Mouse (Mus musculus) left cerebral cortex, adult 18-20 months (tissue): Measurements from ENCODE around the gene Prrxl1. TPM values are rescaled to one million over a fixed set of nuclear protein-coding genes. Genes with fewer than 3 reads are reported as not detected.
A peak's percentile ranks its signal among the peaks of the same experiment; 100 is the strongest.

ENCODE experiments used
- DNase-seq, 2 experiments: peaks; one replicate each; pipeline ENCODE4 v3.0.0; 2021 to 2022; ENCODE audit warnings: low spot score in 2 of 2, mixed read lengths in 1 of 2
- long read RNA-seq, 2 experiments: library from polyadenylated mRNA; stranded (forward); transcript quantifications; one replicate each; pipeline ENCODE4 v2.0.0; 2021
- total RNA-seq, 2 experiments: library from RNA; stranded (reverse); gene quantifications; 2 replicates each; pipeline ENCODE4 v1.2.3; 2021

Prrxl1 gene
- total RNA-seq: under 1 TPM; 0.21 to 0.35 TPM
- long read RNA-seq, experiment 1, partial matches to known transcripts: 0 of 1 reads
- long read RNA-seq, experiment 1, other reads (novel, unspliced or antisense): 0 of 1 reads
- long read RNA-seq, experiment 2: 0 reads

DNA sequence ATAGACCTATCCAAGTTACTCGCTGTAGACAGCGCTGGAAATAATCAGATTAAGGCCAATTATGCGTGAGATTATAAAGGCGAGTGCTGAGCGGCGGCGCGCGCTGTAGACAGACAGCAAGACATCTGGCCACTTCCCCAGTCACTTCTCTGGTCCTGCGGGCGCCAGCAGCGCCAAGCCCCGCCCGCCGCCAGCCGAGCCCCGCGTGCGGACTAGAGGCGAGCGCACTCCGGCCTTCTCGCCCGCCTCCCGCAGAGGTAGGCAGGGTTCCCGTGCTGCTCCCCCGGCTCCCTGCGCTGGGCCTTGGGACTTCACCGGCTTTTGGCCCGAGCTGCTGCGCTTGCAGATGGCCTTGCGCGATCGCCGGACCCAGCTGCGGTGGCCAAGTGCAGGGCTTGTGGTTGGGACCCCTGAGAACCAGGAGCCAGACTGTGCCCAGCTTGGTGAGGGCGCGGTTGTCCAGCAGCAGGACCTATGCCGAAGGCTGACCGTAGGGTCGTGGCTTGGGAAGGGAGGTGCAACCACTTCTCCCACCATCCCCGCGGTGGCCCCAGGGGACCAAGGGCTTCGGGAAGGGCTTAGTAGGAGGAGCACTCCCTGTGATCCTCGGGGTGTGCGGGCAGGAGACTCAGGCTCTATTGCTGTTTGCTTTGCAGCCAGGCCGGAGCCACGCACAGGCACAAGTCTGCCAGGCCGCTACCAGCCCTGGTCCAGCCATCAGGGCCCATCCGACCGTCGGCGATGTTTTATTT is at the start of gene Prrxl1:
Gene Prrxl1 (plus strand): TSS at position 118 of the 752 bp plus-strand sequence.
- no peak for DNase-seq

DNA sequence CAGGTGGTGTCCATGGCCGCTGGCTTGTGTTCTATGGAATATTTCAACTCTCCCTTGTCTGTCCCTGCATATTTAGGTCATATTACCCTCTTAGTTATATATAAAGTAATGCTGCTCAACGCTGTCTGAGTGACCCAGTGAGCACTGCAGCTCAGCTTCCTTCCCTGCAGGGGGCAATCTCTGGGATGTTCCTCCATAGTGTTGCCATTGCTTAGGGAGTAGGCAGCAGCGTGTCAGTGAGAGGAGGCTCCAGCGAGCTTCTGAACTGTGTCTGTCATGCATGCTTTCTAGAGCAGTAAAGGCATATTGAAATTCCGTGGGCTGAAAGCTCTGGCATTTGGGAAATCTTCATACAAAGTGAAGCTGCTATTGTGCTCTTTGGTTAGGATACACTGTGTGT is 47.4 kb upstream of the Prrxl1 start:
- DNase-seq: no peak

DNA sequence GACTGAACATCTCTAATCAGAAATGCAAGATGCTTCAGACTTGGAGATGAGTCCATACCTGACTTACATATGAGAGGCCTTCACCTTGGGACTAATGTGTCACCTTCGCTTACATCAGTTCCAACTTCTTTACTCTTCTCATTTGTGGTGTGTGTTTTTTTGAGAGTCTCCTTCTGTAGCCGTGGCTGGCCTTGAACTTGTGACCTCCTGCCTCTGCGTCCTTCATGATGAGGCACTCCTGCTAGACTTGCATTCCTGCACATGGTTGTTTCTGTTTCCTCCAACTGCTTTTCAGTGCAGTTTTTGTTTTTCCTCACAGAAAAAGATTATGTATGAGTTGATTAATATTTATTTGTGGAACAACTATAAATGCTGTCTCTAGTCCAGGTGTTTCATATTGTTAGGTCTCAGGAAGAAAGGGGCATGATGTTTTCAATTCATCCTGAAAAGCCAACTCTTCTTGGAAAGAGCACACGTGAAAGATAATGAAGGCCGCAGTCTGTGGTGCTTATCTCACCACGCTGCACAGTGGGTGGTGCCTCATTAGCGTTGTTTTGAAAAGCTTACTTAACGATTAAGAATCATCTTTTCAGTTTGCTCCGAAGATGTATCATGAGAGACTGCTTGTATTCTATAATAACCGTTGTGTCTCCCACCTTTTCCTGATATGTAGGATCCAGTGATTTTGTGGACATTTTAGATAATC is 45.9 kb upstream of the Prrxl1 start:
- DNase-seq: no peak

DNA sequence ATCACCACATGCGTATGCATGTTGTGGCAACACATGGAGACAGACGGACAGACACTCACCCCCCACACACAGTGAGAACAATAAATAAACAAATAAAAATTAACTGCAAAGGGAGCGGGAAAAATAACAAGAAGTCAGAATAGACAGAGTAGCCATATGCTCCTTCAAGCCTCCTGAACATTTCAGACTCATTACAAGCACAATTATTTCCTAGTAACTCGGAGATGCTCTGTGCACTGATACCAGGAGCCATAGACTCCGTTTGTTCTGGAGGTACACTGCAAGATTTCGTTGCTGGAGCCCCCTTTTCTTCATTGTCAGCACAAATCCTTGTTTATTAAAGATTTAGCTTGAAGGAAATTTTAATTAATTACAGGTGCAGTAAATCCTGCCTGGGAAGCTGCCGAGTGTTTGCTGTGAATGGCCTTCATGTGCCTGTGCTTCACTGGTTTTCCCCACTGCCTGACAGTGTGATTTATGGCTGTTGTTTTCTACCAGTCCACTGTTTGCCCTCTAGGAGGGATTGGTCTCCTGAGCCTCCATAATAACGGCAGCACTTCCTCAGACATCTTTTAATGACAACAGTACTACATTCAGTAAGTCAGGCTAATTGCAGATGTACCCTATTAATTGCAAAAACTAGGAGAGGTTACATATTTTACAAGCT is 44.2 kb upstream of the Prrxl1 start:
- no peak for DNase-seq

DNA sequence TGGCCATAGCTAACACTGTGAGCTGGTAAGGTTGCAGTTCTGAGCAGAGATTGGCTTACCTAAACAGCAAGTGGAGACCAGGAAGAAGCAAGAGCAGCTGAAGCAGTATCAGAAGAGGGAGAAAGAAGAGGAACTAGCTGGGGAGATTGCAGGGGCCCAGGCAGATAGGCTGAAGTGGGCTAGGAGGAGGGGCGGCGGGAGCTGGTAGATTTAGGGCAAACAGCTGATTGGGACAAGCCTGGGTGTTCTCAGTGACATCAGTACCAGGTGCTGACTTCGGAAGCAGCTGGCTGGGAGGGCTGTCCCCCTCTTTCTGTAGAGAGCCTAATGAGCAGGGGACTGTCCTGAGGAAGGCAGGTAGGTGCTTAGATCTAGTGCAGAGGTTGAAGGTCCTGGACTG is 37.8 kb upstream of the Prrxl1 start:
- no peak for DNase-seq

DNA sequence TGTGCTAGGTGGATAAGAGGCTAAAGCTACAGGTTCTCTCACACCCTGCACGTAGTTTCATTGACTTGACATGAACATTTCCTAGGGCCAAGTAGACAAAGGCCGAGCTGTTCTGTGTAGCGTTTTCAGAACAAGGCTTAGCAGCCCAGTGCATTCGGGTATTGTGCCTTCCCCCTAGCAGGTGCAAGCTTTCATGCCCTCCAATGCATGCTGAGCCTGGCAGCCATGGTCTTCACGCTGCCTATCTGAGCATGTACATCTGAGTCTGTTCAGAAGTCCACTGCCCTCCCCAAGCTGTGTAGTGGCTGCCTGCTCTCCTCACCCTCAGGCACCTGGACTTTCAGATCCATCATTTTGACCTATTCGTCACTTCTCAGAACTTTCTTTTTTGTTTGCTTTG is 35.5 kb upstream of the Prrxl1 start:
- DNase-seq: no peak

DNA sequence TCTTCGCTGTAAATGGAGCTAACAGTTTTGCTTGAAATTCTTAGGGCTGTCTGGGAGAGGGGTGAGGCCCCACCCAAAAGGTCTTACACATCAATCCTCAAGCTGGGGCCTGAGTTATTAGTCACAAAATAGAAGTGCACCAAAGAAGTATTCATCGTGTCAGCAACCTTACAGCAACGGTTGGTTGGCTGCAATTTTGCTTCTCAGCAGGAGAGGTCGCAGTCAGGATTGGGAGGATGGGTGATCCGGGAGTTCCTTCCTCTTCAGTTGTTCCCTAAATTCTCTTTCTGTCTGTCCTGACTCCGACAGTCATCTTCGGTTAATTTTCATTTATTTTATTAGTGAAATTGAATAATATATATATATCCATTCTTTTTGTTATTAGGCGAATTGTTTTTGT is 26.7 kb upstream of the Prrxl1 start:
- no peak for DNase-seq

DNA sequence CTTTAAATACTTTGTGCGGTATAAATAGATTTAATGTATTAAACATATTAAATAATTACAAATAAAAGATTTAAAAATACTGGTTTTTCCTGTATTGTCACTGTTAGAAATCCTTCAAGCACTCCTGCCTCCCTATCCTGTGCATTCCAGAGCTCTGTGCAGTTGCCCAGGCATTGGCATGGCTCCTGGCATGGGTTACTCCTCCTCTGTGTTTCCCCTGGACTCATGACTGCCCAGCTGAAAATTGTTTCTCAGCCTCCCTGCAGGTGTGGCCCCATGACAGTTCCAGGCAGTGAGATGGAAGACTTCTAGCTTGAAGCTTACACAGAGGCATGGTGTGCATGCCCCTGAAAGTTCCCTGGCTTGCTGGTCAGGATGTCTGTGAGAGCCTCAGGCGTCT is 20.8 kb upstream of the Prrxl1 start:
- no peak for DNase-seq

DNA sequence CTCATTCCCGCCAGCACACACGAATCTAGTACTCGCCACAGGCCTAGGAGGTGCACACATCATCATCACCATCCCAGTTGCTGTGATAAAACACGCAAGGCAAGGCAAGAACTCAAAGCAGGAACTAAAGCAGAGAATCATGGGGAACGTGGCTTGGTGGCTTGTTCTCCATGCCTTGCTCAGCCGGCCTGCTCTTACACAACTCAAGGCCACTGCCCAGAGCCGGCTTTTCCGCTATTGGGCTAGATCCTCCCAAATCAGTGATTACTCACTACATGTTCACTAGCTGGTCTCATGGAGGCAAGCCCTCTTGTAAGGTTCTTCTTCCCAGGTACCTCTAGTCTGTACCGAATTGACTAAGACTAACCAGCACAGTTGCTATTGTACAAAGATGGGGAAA is 15.5 kb upstream of the Prrxl1 start:
- DNase-seq: no peak

DNA sequence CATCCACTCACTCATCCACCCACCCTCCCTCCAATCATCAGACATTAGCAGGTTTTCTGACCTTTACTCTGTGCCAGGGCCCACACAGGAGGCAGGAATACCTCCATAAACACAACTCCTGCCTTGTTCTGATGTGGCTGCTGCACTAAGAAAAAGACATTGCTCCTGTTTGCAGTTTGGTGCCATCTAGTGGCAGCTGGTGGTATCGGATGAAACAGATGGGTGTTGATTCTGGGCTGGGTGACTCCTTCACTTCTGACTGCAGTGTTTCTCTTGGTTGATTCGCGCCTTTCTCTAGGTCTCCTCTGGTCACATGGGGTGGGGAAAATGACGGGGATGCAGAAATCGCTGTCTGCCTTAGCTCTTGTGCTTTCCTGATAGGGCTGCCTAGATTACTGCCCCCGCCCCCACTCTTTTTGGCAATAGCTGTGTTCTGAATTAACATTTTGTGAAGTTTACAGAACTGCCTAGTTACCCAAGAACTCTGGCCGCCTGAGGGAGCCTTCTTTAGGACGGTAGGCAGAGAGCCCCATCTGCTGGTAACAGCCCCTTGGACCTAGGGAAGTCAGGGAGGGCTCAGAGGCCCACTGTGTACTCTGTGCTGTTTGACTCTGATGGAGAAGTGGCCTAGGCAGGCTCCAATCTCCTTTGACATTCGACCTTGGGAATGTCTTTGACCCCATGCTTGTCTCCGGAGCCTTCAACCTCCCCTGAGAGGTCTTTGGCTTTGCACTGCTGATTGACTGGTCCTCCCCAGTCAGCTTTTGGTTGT is 12.0 kb upstream of the Prrxl1 start:
- peak; percentile 69 to 78 for DNase-seq

DNA sequence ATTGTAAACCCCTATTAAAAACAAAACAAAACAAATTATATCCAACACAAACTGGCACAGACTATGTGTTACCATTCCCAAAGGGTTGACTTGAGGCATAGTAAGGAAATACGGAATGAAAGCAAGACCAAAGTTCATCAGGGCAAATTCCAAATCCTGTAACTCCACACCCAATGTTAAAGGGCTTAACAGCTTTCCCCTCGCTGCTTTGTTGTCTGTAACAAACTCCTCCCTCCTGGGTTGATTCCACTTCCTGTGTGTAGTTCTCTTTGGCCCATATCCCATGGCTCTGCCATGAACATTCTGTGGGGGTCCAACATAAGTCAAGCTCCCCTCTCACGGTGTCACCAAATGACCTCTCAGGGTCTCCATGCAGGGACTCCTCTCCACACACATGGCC is 8.8 kb upstream of the Prrxl1 start:
- no peak for DNase-seq

DNA sequence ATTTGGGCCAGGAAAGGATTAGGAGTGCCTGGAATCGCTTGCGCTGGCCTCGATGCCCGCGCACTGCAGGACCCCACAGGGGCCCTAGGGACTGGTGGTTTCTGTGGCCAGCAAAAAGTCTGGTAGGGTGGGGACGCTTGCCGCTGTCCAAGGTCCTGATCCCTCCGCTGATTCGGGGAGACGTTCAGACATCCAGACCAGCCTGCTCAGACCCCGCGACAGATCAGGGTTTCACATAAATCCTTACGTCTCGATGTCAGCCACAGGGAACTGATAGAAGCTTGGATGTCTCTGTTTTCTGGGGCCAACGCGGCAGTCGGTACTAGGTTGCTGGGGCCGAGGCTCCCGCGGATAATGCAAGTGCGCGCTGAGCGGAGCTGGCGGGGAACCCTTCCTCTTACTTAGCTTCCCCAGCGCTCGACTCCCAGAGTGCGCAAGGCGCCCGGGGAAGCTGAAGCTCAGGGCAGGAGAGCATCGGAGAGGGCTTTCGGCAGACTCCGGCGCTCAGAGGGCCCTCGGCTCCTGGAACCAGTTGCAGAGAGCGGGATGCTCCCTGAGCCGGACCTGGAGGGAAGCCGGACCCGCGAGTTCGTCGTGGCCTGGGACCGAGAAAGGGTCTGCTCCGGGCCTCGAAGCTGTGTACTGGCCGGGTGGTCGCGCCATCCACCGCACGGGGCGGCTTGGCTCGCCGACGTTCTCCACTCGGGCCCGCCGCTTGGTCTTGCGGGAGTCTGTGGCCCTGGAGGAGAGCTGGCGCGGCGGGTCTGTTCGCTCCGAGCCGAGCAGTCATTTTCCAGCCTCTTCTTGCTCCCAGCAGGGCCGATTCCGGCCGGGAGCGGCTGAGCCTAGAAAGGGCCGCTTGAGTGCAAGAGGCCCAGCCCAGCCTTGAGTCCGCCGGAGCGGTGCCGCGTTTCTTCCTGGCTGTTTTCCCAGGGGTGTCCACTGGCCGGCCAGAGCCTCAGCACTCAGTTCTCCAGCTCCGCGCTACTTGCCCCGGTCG is 1.7 kb upstream of the Prrxl1 start:
- DNase-seq: peak; percentile 18 to 26

DNA sequence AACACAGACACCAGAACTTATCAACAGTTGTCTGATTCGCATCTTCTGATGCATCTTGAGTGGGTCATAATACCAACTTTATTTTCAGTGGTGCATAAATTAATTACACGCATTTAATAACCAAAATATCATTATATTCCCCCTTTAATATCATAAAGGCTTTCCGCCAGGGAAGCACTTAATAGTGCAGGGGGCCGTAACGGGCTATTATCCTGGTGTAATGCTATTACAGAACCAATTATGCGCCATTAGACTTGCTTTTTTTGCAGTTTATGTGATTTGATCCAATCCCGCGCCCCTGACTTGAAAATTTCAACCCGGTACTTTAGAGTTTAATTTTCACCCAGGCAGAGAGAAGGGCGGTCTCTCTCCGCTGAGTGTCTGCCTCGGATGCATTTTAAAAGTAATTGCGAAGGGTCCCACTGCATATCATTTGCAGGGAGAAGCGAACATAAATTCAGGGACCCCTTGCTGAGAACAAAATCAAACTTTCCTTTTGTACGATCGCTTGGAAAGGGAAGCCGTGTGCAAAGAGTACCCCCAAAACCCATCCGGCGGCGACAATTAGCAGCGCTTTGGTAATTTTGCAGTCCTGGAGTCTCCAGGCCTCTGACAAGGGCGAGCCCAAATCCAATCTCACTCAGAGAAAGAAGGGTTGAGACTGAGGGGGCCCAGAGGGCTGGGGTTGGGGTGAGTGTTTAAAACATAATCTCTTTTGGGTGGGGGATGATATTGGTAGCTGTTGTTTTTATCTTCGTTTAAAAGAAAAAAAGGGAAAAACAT is 579 bp upstream of the Prrxl1 start:
- DNase-seq: no peak

DNA sequence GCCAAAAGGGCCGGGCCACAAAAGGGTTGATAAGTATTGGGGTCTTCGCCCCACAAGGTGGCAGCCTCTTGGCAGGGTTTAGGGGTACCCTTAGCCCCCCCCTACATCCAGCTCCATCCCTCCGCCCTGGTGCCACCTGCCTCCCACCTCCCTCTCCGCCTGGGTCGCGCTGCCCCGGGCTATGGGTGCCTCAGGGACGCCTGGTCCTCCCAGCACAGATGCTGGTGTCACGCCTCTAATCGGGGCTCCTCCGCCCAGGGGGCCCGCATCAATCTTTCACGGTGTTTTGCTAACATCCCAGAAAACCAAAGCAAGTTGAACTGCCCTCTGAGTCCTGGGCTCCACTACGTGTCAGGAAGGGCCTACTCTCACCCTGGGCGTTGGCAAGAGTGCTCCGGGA is 903 bp downstream of the Prrxl1 start:
- no peak for DNase-seq

DNA sequence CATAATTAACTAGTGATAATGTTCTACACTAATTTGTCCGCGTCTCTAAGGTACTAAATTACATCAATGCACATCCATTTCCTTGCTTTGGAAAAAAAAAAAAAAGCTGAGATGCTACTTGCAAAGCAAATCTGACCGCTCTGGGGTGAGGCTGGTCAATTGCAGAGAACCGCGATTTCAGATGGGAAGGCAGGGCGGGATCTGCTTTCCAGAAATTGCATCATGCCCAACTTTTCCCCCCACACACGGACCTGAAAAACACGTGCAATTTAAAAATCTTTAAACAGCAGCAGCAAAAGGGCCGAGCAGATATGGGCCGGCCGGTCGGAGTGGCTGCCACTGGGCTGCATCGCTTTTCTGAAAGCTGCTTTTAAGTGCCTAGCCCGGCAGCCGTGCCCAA is 6.3 kb downstream of the Prrxl1 start:
- DNase-seq: no peak

DNA sequence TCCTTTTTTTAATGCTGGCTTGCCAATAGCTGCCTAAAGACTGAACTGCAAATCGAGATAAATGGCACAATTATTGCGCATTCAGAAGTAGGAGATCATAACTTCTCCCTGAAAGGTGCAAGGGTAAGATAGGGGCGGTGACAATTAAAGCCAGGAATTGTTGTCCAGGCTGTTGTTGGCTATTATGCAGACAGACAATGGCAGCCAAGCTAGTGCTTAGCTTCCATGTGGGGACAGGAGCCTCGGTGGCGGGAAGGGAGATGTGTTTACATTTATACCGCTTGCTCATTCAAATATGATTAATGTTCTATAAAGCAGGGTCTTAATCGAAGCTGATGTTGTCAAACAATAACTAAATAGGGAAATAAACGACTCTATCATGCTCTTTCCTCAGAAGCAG is 7.1 kb downstream of the Prrxl1 start:
- no peak for DNase-seq

DNA sequence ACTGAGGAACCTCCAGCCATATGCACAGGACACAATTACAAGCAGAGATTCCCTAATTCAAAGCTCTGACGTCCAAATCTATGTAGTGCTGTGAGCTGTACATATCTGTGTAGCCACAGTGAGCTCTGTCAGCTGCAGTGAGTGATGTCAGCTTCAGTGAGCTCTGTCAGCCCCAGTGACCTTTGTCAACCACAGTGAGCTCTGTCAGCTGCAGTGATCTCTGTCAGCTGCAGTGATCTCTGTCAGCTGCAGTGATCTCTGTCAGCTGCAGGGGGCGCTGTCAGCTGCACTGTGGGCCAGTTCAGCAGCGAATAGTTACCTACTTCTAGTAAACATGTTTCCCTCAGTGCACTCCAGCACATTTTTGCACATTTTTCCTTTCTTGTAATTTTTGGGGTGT is 10.2 kb downstream of the Prrxl1 start:
- DNase-seq: peak; percentile 35 to 50

DNA sequence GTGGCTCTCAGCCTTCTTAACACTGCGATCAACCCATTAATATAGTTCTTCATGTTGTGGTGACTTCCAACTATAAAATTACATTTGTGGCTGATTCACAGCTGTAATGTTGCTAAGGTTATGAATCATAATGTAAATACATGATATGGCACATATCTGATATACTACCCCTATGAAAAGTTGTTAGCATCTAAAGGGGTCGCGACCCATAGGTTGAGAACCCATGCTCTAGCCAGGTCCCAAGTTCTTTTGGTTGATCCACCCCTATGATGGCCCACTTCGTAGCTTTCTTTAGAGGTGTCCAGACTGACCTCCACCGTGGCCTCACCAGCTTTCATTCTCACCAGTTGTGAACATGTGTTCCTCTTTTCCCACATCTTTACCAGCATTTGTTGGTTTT is 18.0 kb downstream of the Prrxl1 start:
- DNase-seq: no peak

DNA sequence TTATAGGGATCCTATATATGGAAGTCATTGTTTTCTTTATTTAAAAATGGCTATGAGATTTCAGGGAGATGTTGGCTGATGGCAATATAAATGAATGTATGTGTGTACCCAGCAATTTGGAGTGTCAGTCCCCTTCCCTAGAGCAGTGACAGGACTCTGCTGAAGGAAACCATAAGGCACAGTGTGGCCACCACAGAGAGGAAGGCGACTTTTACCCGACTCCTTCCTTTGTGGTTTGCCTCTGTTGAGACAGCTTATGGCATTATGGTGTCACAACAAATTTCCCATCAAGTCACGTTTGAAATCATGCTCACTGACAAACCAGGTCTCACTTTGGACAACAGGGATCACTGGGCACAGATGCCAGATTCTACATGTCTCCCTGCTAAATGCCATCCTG is 25.0 kb downstream of the Prrxl1 start:
- no peak for DNase-seq
